10 mouse cellular contexts compared by ENCODE assay signal in genomic region chr5:105598866-105599265, GRCm38 (mm10).
DNase-seq lines count a peak whose midpoint lies in the region; TF ChIP-seq lines count a peak whose summit lies in the region.
"Had no signal": no experiment of that assay in that cellular context is flagged by ENCODE, and none has a peak within 500 bp of the region (broad histone marks: within the 10 kb centered on the region; RNA-seq: fewer than 3 reads in every experiment).

No protein-coding gene starts in this region.

- peak overlapping the region; percentile 29; the same call in 1 of the 2 replicates for H3K27ac ChIP-seq in olfactory bulb, adult 2 months (ENCODE audit: insufficient read depth, low read depth, low read length)

- no peak for TF ChIP-seq POLR2A in lung, adult 2 months (IDR thresholded peaks at IDR 0.05; ENCODE audit: borderline replicate concordance, extremely low read depth, low read depth, low read length)
- no peak for TF ChIP-seq POLR2A in olfactory bulb, adult 2 months (IDR thresholded peaks at IDR 0.05; ENCODE audit: insufficient read depth, low read depth, low read length)

- 51% methylated on average over 9 of the region's 9 CpGs for WGBS in lung, adult 2 months
- WGBS in olfactory bulb, adult 2 months: 55% methylated on average over 9 of the region's 9 CpGs

- H3K4me1 ChIP-seq in lung, adult 2 months (ENCODE audit: control insufficient read depth, insufficient read depth, low read length): peaks cover 3% of the 10 kb centered on the region; the same call in 1 of the 2 replicates
- no peaks in the 10 kb centered on the region for H3K4me1 ChIP-seq in olfactory bulb, adult 2 months (ENCODE audit: control insufficient read depth, insufficient read depth, low read length)

- DNase-seq in lung, adult 18-20 months: peak; percentile 34 to 51
- DNase-seq in lung, adult 2 months: no peak
- peak; percentile 65 to 75 for DNase-seq in heart, adult 18-20 months
- peak; percentile 20 to 33 for DNase-seq in kidney, postnatal 36 days
- DNase-seq in adrenal gland, adult (ENCODE audit: inconsistent age in 2 of 2, low spot score in 1 of 2): no peak
- no peak for DNase-seq in Muller cell, postnatal 12 days (ENCODE audit: inconsistent ontology term)
- DNase-seq: cerebellum, adult 2 months; gastrocnemius, postnatal 10 days had no signal

- no peak overlapping the region for H3K4me3 ChIP-seq in lung, adult 2 months (replicated peaks; ENCODE audit: extremely low read depth, low read depth, low read length)
- no peak overlapping the region for H3K4me3 ChIP-seq in olfactory bulb, adult 2 months (ENCODE audit: insufficient read depth, low read depth, low read length)
- H3K4me3 ChIP-seq: myocyte had no signal

- TF ChIP-seq CTCF in lung, adult 2 months (IDR thresholded peaks at IDR 0.05; ENCODE audit: insufficient read depth, low read length): no peak
- no peak for TF ChIP-seq CTCF in olfactory bulb, adult 2 months (IDR thresholded peaks at IDR 0.05; ENCODE audit: insufficient read depth, low read depth, low read length)

Comparison
In these comparisons a context has a peak if more than half of its experiments do, and no peak if none do; other contexts are left out.
1. DNase-seq: peak in lung, adult 18-20 months (2 of 2), heart, adult 18-20 months (2 of 2) and kidney, postnatal 36 days (2 of 2); none in lung, adult 2 months (single experiment), adrenal gland, adult (0 of 2) and Muller cell, postnatal 12 days (single experiment).